ENCODE assay signal across 8 mouse cellular contexts in the genomic region with DNA sequence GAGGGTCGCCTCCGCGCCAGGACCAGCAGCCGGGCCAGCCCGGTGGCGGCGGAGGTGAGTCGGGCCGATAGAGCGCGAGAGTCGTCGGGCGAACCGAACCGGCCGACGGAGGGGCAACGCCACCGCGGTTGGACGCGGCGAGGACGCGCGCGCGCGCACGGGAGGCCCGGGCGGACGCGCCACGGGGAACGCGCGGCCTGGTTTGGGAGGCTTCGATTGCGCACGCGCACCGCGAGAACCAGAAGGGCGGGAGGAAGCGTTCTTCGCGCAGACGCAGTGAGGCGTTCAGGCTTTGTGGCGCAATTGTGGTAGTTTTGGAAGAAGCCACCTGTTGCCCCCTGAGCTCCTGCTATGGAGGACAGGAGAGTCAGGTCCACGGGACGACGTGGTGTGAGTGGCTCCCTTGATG. TPM values are rescaled to one million over a fixed set of nuclear protein-coding genes. Genes with fewer than 3 reads are reported as not detected.
DNase-seq lines count a peak whose midpoint lies in the region; ATAC-seq lines count a peak whose summit lies in the region.

No protein-coding gene starts in this region.

- no peaks in the 10 kb centered on the region for H3K27me3 ChIP-seq in intestine, embryonic 15.5 days (replicated peaks)

- H3K4me3 ChIP-seq in intestine, embryonic 15.5 days (replicated peaks): peak overlapping the region; percentile 96

- peak overlapping the region; percentile 99 for H3K27ac ChIP-seq in intestine, embryonic 15.5 days

- under 1% methylated on average over 55 of the region's 55 CpGs for WGBS in intestine, embryonic 15.5 days

- intact Hi-C loops in gastrocnemius, postnatal 14 days (cut with DNase I; ENCODE audit: low total_unique reads): no loop called here
- intact Hi-C loops in left cerebral cortex, postnatal 14 days (cut with DNase I): no loop called here

- peaks cover 9% of the 10 kb centered on the region for H3K36me3 ChIP-seq in intestine, embryonic 15.5 days

- peak overlapping the region; percentile 99 for H3K9ac ChIP-seq in intestine, embryonic 15.5 days

- peak; percentile 5 for ATAC-seq in intestine, embryonic 15.5 days
- ATAC-seq in megakaryocyte-erythroid progenitor cell, adult 5-6 weeks (replicated peaks; ENCODE audit: low FRiP score, low TSS enrichment, poor library complexity, severe bottlenecking): 0 out of 2 replicates have a peak, but pooled peaks have one; percentile 10

- peak overlapping the region; percentile 72 for H3K4me2 ChIP-seq in intestine, embryonic 15.5 days (replicated peaks)

- no peaks in the 10 kb centered on the region for H3K9me3 ChIP-seq in intestine, embryonic 15.5 days

- peak; percentile 94 to 97 for DNase-seq in adrenal gland, adult (ENCODE audit: inconsistent age in 2 of 2, low spot score in 1 of 2)
- DNase-seq in embryo, embryonic 10.5 days (ENCODE audit: low spot score): peak; percentile 91
- peak; percentile 93 for DNase-seq in gastrocnemius, postnatal 14 days
- peak; percentile 90 to 92 for DNase-seq in left cerebral cortex, postnatal 14 days (ENCODE audit: low spot score in 2 of 2)
- DNase-seq in right cerebral cortex, postnatal 14 days: peak; percentile 93
- DNase-seq in urinary bladder, postnatal 25 days (ENCODE audit: low spot score): peak; percentile 92

- peaks cover 9% of the 10 kb centered on the region for H3K4me1 ChIP-seq in intestine, embryonic 15.5 days (replicated peaks)

RNA-seq across cellular contexts. Expression of a gene that starts 0.8 kb away (rescaled TPM):
- 10 to 100 TPM; 75.1 to 80.9 TPM for total RNA-seq in gastrocnemius, postnatal 14 days (2021)
- polyA plus RNA-seq in intestine, embryonic 15.5 days (2015; fragmentation: Nextera tagmentation; extraction: Ambion mirVana): 118 and 129 TPM in 2 replicates
- total RNA-seq in left cerebral cortex, postnatal 14 days (2021): 100 to 1,000 TPM; 185 to 186 TPM
- 286 and 398 TPM in 2 replicates for total RNA-seq in megakaryocyte-erythroid progenitor cell, adult 5-6 weeks (2014; fragmentation: Nextera tagmentation)
- total RNA-seq in megakaryocyte-erythroid progenitor cell, adult 5-6 weeks (2017): 253 and 302 TPM in 2 replicates

RNA-seq across cellular contexts. Expression of a gene that starts 19.9 kb away (rescaled TPM):
- 1,000 to 10,000 TPM; 4,021 to 4,833 TPM for total RNA-seq in gastrocnemius, postnatal 14 days (2021)
- 6.1 and 6.3 TPM in 2 replicates for polyA plus RNA-seq in intestine, embryonic 15.5 days (2015; fragmentation: Nextera tagmentation; extraction: Ambion mirVana)
- 10 to 100 TPM; 20.6 to 31.9 TPM for total RNA-seq in left cerebral cortex, postnatal 14 days (2021)
- 4.9 TPM in 1 of 2 replicates, not detected in the other for total RNA-seq in megakaryocyte-erythroid progenitor cell, adult 5-6 weeks (2014; fragmentation: Nextera tagmentation)
- 0.04 and 4.9 TPM in 2 replicates for total RNA-seq in megakaryocyte-erythroid progenitor cell, adult 5-6 weeks (2017)

RNA-seq across cellular contexts. Expression of a gene that starts 23.4 kb away (rescaled TPM):
- total RNA-seq in gastrocnemius, postnatal 14 days (2021): 10 to 100 TPM in 1 of 2 experiments, 1 to 10 TPM in 1; 9.5 to 14.4 TPM
- 8.8 and 11.0 TPM in 2 replicates for polyA plus RNA-seq in intestine, embryonic 15.5 days (2015; fragmentation: Nextera tagmentation; extraction: Ambion mirVana)
- total RNA-seq in left cerebral cortex, postnatal 14 days (2021): 10 to 100 TPM; 60.0 to 75.9 TPM
- 37.3 and 41.8 TPM in 2 replicates for total RNA-seq in megakaryocyte-erythroid progenitor cell, adult 5-6 weeks (2014; fragmentation: Nextera tagmentation)
- 9.4 and 27.2 TPM in 2 replicates for total RNA-seq in megakaryocyte-erythroid progenitor cell, adult 5-6 weeks (2017)

RNA-seq across cellular contexts. Expression of a gene that starts 29.5 kb away (rescaled TPM):
- total RNA-seq in gastrocnemius, postnatal 14 days (2021): 10 to 100 TPM; 10.1 to 11.4 TPM
- polyA plus RNA-seq in intestine, embryonic 15.5 days (2015; fragmentation: Nextera tagmentation; extraction: Ambion mirVana): 68.8 and 71.9 TPM in 2 replicates
- 10 to 100 TPM; 64.9 to 70.7 TPM for total RNA-seq in left cerebral cortex, postnatal 14 days (2021)
- total RNA-seq in megakaryocyte-erythroid progenitor cell, adult 5-6 weeks (2014; fragmentation: Nextera tagmentation): 39.8 and 56.2 TPM in 2 replicates
- total RNA-seq in megakaryocyte-erythroid progenitor cell, adult 5-6 weeks (2017): 17.8 and 19.8 TPM in 2 replicates

RNA-seq across cellular contexts. Expression of a gene that starts 34.8 kb away (rescaled TPM):
- 10 to 100 TPM; 24.0 to 37.6 TPM for total RNA-seq in gastrocnemius, postnatal 14 days (2021)
- 36.9 and 48.6 TPM in 2 replicates for polyA plus RNA-seq in intestine, embryonic 15.5 days (2015; fragmentation: Nextera tagmentation; extraction: Ambion mirVana)
- 10 to 100 TPM; 83.3 to 87.2 TPM for total RNA-seq in left cerebral cortex, postnatal 14 days (2021)
- total RNA-seq in megakaryocyte-erythroid progenitor cell, adult 5-6 weeks (2014; fragmentation: Nextera tagmentation): 41.2 and 64.6 TPM in 2 replicates
- 21.6 and 32.0 TPM in 2 replicates for total RNA-seq in megakaryocyte-erythroid progenitor cell, adult 5-6 weeks (2017)

Comparison
In these comparisons a context has a peak if more than half of its experiments do, and no peak if none do; other contexts are left out.
1. Peak in every context shown above with its lines: DNase-seq, ATAC-seq, H3K4me3 ChIP-seq and H3K27ac ChIP-seq.
2. RNA of a gene that starts 19.9 kb away (total RNA-seq): 4,021 to 4,833 TPM in gastrocnemius, postnatal 14 days; 20.6 to 31.9 TPM in left cerebral cortex, postnatal 14 days and 0.04 to 4.9 TPM in megakaryocyte-erythroid progenitor cell, adult 5-6 weeks; every median in the first group is over 100 times any median in the second.